Mouse (Mus musculus): Measurements from ENCODE around the gene Cfap161.

Gene Cfap161

GRCm38 (mm10) chr7:83794705-83795104 lies at the start of gene Cfap161:
Gene Cfap161, minus strand, starts transcription at chr7:83794880.
- DNase-seq = peak in 1 of 2 experiments; percentile 66

- DNase-seq = no peak
These were observed 48.0 kb upstream of the Cfap161 start for GRCm38 (mm10) chr7:83842486-83843259.

- DNase-seq = no peak
These were observed 45.4 kb upstream of the Cfap161 start for GRCm38 (mm10) chr7:83840076-83840475.

- DNase-seq = no peak
These were observed 44.0 kb upstream of the Cfap161 start for GRCm38 (mm10) chr7:83838525-83839224.

GRCm38 (mm10) chr7:83829355-83829754 lies 34.7 kb upstream of the Cfap161 start:
- no peak for DNase-seq

- no peak for DNase-seq
These were observed 32.9 kb upstream of the Cfap161 start for GRCm38 (mm10) chr7:83827402-83828076.

- DNase-seq = no peak
These were observed 32.1 kb upstream of the Cfap161 start for GRCm38 (mm10) chr7:83826808-83827207.

GRCm38 (mm10) chr7:83821951-83822350 lies 27.3 kb upstream of the Cfap161 start:
- no peak for DNase-seq

GRCm38 (mm10) chr7:83816886-83817285 lies 22.2 kb upstream of the Cfap161 start:
- DNase-seq = no peak

- no peak for DNase-seq
These were observed 21.0 kb upstream of the Cfap161 start for GRCm38 (mm10) chr7:83815646-83816045.

GRCm38 (mm10) chr7:83813993-83814392 lies 19.3 kb upstream of the Cfap161 start:
- peak; percentile 58 to 64 for DNase-seq

GRCm38 (mm10) chr7:83813465-83813864 lies 18.8 kb upstream of the Cfap161 start:
- DNase-seq = no peak

GRCm38 (mm10) chr7:83813016-83813415 lies 18.3 kb upstream of the Cfap161 start:
- no peak for DNase-seq

GRCm38 (mm10) chr7:83812581-83812980 lies 17.9 kb upstream of the Cfap161 start:
- DNase-seq = no peak

- no peak for DNase-seq
These were observed 17.2 kb upstream of the Cfap161 start for GRCm38 (mm10) chr7:83811916-83812315.

GRCm38 (mm10) chr7:83811461-83811860 lies 16.8 kb upstream of the Cfap161 start:
- no peak for DNase-seq

GRCm38 (mm10) chr7:83810141-83811100 lies 15.7 kb upstream of the Cfap161 start:
- peak in 1 of 2 experiments; percentile 27 for DNase-seq

GRCm38 (mm10) chr7:83809715-83810114 lies 15.0 kb upstream of the Cfap161 start:
- no peak for DNase-seq

- DNase-seq = peak; percentile 95 to 97
These were observed 14.4 kb upstream of the Cfap161 start for GRCm38 (mm10) chr7:83809060-83809459.

GRCm38 (mm10) chr7:83806934-83807333 lies 12.3 kb upstream of the Cfap161 start:
- no peak for DNase-seq

- no peak for DNase-seq
These were observed 9.1 kb upstream of the Cfap161 start for GRCm38 (mm10) chr7:83803777-83804176.

- peak; percentile 49 to 51 for DNase-seq
These were observed 7.8 kb upstream of the Cfap161 start for GRCm38 (mm10) chr7:83802509-83802908.
